Mouse (Mus musculus) granulocyte monocyte progenitor cell, adult 5-6 weeks (primary cell): ENCODE measurements at regions not wholly inside any gene's neighbourhood (a gene's known extent, or its start where the extent isn't known, plus 50 kb on each side); places are given as distances from the start of the nearest gene placed in this dataset.

ENCODE experiments used
- ATAC-seq: replicated peaks from 2 replicates; pipeline ENCODE4 v1.8.0; 2016; ENCODE audit warnings: mild to moderate bottlenecking, moderate TSS enrichment, inconsistent platforms; ENCODE audit not compliant: poor library complexity, severe bottlenecking

DNA sequence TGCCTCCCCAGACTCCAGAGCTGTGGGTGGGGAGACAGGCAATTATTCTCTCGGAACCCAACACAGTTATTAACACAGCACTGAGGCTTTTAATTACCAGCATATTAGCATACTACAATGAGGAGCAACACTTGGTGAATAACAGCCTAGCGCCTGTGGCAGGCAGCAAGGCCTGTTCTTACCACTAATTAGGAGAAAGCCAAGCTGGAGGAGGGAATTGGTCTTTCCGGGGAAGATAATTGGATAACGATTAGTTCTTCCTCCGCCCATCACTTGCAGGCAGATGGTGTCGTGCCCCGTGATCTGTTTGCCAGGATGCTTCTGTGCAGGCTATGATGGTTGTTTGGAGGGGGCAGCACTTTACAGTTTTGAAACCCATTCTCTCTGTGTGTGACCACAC is 62.2 kb upstream of the Kcng1 start:
- ATAC-seq, result no peak

GRCm38 (mm10) chr2:168338819-168339218 is 57.3 kb upstream of the Kcng1 start:
- no peak for ATAC-seq

DNA sequence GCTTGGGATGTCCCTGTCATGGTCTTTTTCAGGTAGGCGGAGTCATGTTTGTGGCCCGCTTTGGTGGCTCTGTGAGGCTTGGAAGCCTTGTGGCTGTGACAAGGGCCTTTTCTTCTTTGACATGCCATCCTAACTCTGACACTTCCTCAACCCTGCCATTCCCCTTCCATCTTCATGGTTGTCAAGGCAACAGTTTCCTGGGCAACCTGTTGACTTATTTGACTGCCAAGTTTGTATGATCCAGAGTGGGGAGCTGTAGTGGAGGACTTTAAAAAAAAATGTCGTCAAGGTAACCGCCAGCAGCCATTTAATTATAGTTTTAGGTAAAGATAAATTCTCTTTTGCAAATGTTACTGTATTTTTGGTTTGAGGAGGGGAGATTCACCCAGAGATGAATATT is 56.8 kb upstream of the Kcng1 start:
- no peak for ATAC-seq

DNA sequence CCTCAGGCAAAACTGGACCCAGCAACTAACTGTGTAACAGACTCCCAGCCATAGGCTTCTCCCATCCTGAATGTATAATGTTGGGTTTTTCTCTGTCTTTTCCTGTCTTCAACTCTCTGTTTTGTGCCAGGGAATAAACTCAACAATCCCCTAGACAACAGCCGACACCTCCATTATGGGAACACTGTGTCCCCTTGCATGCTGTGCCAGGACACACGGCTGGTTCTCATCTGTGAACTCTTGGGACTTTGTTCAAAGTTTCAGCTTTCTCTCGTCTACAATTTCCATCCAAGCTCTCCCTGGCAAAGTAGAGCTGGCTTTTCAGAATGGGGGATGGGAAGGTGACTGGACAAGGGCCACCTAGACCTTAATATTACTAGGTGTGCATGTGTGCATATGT is 56.1 kb upstream of the Kcng1 start:
- no peak for ATAC-seq

DNA sequence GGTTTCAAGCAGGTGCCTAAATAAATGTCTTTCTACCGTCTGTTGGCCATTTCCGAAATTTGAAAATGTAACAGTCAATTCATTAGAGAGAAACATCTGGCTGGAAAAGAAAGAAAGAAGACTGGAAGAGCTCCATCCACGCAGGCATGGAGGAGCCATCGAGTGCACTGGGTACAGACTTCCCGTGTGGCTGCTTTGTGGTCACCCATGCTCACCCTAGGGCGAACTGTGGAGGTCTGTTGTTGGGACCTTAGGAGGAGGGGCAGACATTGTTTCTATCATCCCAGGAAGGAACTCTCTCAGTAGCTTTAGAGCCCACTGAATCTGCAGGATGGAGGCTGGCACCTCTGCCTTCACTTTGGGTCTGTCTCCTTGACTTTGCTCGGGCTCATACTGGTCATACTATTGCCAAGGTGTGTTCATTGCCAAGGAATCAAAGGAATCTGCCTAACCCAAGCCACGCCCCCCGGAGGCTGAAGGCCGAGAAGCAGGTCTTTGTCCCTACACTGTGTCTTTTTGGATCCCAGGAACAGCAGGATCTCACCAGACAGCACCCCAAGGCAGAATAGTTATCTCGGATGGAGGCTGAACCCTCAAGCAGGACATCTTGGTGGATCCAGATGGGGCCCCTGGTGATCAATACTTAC is 54.3 kb upstream of the Kcng1 start:
- peak; percentile 55; the same call in 1 of the 2 replicates for ATAC-seq

GRCm38 (mm10) chr2:168334241-168334588 is 52.7 kb upstream of the Kcng1 start:
- ATAC-seq, result no peak

GRCm38 (mm10) chr2:168333552-168334240 is 52.2 kb upstream of the Kcng1 start:
- no peak for ATAC-seq

- ATAC-seq, result peak; percentile 59
These were observed 51.4 kb upstream of the Kcng1 start for GRCm38 (mm10) chr2:168332972-168333371.
